Mouse (Mus musculus) mesoderm, embryonic 11.5 days (tissue): ENCODE results near the gene 4931428F04Rik.

Source experiments
- DNase-seq: peaks from one replicate; pipeline ENCODE4 v3.0.0-alpha.2; 2012; ENCODE audit warnings: low read depth, low spot score

The 4931428F04Rik gene

GRCm38 (mm10) chr8:105289805-105290460 lies at the start of gene 4931428F04Rik:
TSS of gene 4931428F04Rik (minus strand) at chr8:105289864.
- DNase-seq = peak; percentile 74

GRCm38 (mm10) chr8:105338992-105339391 lies 49.3 kb upstream of the 4931428F04Rik start:
- DNase-seq = no peak

GRCm38 (mm10) chr8:105336373-105337130 lies 46.9 kb upstream of the 4931428F04Rik start:
- DNase-seq = no peak

- no peak for DNase-seq
Observed at GRCm38 (mm10) chr8:105332523-105332922, 42.9 kb upstream of the 4931428F04Rik start.

- DNase-seq = no peak
Observed at GRCm38 (mm10) chr8:105331931-105332330, 42.3 kb upstream of the 4931428F04Rik start.

GRCm38 (mm10) chr8:105331469-105331868 lies 41.8 kb upstream of the 4931428F04Rik start:
- DNase-seq = no peak

GRCm38 (mm10) chr8:105330325-105330724 lies 40.7 kb upstream of the 4931428F04Rik start:
- DNase-seq = no peak

GRCm38 (mm10) chr8:105326968-105327367 lies 37.3 kb upstream of the 4931428F04Rik start:
- no peak for DNase-seq

GRCm38 (mm10) chr8:105326141-105326672 lies 36.5 kb upstream of the 4931428F04Rik start, which contains the start of the genes Lrrc29 and Tmem208:
TSS of gene Lrrc29 (minus strand) at chr8:105326278.
TSS of gene Tmem208 (plus strand) at chr8:105326354.
- peak; percentile 97 for DNase-seq

GRCm38 (mm10) chr8:105325641-105326093 lies 36.0 kb upstream of the 4931428F04Rik start:
- DNase-seq = peak; percentile 59

GRCm38 (mm10) chr8:105323183-105323582 lies 33.5 kb upstream of the 4931428F04Rik start:
- DNase-seq = no peak

GRCm38 (mm10) chr8:105318662-105319190 lies 29.1 kb upstream of the 4931428F04Rik start:
- no peak for DNase-seq

- DNase-seq = no peak
Observed at GRCm38 (mm10) chr8:105317941-105318340, 28.3 kb upstream of the 4931428F04Rik start.

- DNase-seq = no peak
Observed at GRCm38 (mm10) chr8:105315073-105315769, 25.6 kb upstream of the 4931428F04Rik start.

GRCm38 (mm10) chr8:105313622-105314402 lies 24.1 kb upstream of the 4931428F04Rik start:
- no peak for DNase-seq

- no peak for DNase-seq
Observed at GRCm38 (mm10) chr8:105312891-105313481, 23.3 kb upstream of the 4931428F04Rik start.

- DNase-seq = no peak
Observed at GRCm38 (mm10) chr8:105311718-105312117, 22.1 kb upstream of the 4931428F04Rik start.

- no peak for DNase-seq
Observed at GRCm38 (mm10) chr8:105310118-105310517, 20.5 kb upstream of the 4931428F04Rik start.

GRCm38 (mm10) chr8:105309142-105309847 lies 19.6 kb upstream of the 4931428F04Rik start:
- DNase-seq = no peak

GRCm38 (mm10) chr8:105308428-105308827 lies 18.8 kb upstream of the 4931428F04Rik start:
- no peak for DNase-seq
